ENCODE assay signal across 35 mouse cellular contexts in the genomic region with DNA sequence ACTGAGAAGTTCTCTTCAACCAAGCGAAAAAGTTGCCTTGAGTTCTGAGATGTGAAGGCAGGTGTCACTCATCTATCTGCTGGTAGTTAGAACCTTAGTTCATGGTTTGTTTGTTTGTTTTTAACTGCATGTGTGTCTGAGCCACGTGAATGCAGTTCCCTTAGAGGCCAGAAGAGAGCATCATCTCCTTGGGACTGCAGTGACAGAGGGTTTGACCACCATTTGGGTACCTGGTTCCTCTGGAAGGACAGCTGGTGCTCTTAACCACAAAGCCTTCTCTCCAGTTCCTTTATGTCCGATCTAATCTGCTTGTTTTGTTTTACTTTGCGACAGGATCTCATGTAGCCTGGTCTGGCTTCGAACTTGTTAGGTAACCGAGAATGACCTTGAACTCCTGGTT. TPM values are rescaled to one million over a fixed set of nuclear protein-coding genes. Genes with fewer than 3 reads are reported as not detected.
A peak's percentile ranks its signal among the peaks of the same experiment; 100 is the strongest.
DNase-seq lines count a peak whose midpoint lies in the region; ATAC-seq and TF ChIP-seq lines count a peak whose summit lies in the region.
"Had no signal": no experiment of that assay in that cellular context is flagged by ENCODE, and none has a peak within 500 bp of the region (broad histone marks: within the 10 kb centered on the region; RNA-seq: fewer than 3 reads in every experiment).

No protein-coding gene starts in this region.

- TF ChIP-seq EP300 in ES-Bruce4 (IDR thresholded peaks at IDR 0.05; ENCODE audit: insufficient read depth, low read depth, low read length): no peak

- 0 out of 2 replicates have a peak, but pooled peaks have one; percentile 1 for TF ChIP-seq CTCF in liver, adult 2 months (IDR thresholded peaks at IDR 0.05; ENCODE audit: low read depth, low read length)
- TF ChIP-seq CTCF in ES-Bruce4 (IDR thresholded peaks at IDR 0.05; ENCODE audit: low read depth, low read length): peak; percentile 9
- TF ChIP-seq CTCF in bone marrow, adult 2 months (IDR thresholded peaks at IDR 0.05; ENCODE audit: control insufficient read depth, insufficient read depth, low read length): peak; percentile 37

- no peaks in the 10 kb centered on the region for H3K79me2 ChIP-seq in liver, adult 2 months (ENCODE audit: control insufficient read depth, insufficient read depth, low read length)

- H3K27ac ChIP-seq in liver, adult 2 months (replicated peaks; ENCODE audit: insufficient read depth, low read depth, low read length): no peak overlapping the region
- no peak overlapping the region for H3K27ac ChIP-seq in ES-Bruce4 (ENCODE audit: insufficient read depth, low read length)
- H3K27ac ChIP-seq in bone marrow, adult 2 months (ENCODE audit: control insufficient read depth, insufficient read depth, low read depth, low read length, poor library complexity): no peak overlapping the region
- H3K27ac ChIP-seq: forebrain, embryonic 13.5 days; hindbrain, embryonic 13.5 days; kidney, embryonic 15.5 days; limb, embryonic 12.5 days; liver, embryonic 15.5 days; midbrain, embryonic 10.5 days; midbrain, embryonic 15.5 days; neural tube, embryonic 15.5 days had no signal

- peaks cover 6% of the 10 kb centered on the region for H3K4me1 ChIP-seq in liver, adult 2 months (ENCODE audit: control insufficient read depth, insufficient read depth, low read length)
- H3K4me1 ChIP-seq in ES-Bruce4 (ENCODE audit: control insufficient read depth, insufficient read depth, low read length): peaks cover 2% of the 10 kb centered on the region
- H3K4me1 ChIP-seq in bone marrow, adult 2 months (ENCODE audit: control insufficient read depth, insufficient read depth, low read length): no peaks in the 10 kb centered on the region; the same call in 1 of the 2 replicates
- H3K4me1 ChIP-seq: forebrain, embryonic 13.5 days; hindbrain, embryonic 13.5 days; limb, embryonic 12.5 days; midbrain, embryonic 10.5 days; midbrain, embryonic 15.5 days; neural tube, embryonic 15.5 days had no signal

- H3K27me3 ChIP-seq in liver, adult 2 months (ENCODE audit: control insufficient read depth, insufficient read depth, low read length): no peaks in the 10 kb centered on the region
- H3K27me3 ChIP-seq in ES-Bruce4 (ENCODE audit: control insufficient read depth, insufficient read depth, low read length, poor library complexity, severe bottlenecking): no peaks in the 10 kb centered on the region
- H3K27me3 ChIP-seq: forebrain, embryonic 13.5 days; kidney, embryonic 15.5 days; midbrain, embryonic 15.5 days; neural tube, embryonic 15.5 days had no signal

- H3K9me3 ChIP-seq in ES-Bruce4 (replicated peaks; ENCODE audit: control insufficient read depth, insufficient read depth, low read length, poor library complexity, severe bottlenecking): no peaks in the 10 kb centered on the region
- H3K9me3 ChIP-seq: forebrain, embryonic 13.5 days; hindbrain, embryonic 13.5 days; kidney, embryonic 15.5 days; liver, embryonic 15.5 days; midbrain, embryonic 10.5 days; midbrain, embryonic 15.5 days; neural tube, embryonic 15.5 days had no signal

- H3K36me3 ChIP-seq in liver, adult 2 months (ENCODE audit: control insufficient read depth, insufficient read depth, low read length): no peaks in the 10 kb centered on the region
- no peaks in the 10 kb centered on the region for H3K36me3 ChIP-seq in ES-Bruce4 (ENCODE audit: control insufficient read depth, insufficient read depth, low read length, poor library complexity, severe bottlenecking)
- H3K36me3 ChIP-seq: hindbrain, embryonic 13.5 days; kidney, embryonic 15.5 days; limb, embryonic 12.5 days; liver, embryonic 15.5 days; midbrain, embryonic 10.5 days; midbrain, embryonic 15.5 days; neural tube, embryonic 15.5 days had no signal

- no peak overlapping the region for H3K4me3 ChIP-seq in liver, adult 2 months (ENCODE audit: insufficient read depth, low read depth, low read length)
- H3K4me3 ChIP-seq in ES-Bruce4 (ENCODE audit: low read depth, low read length): no peak overlapping the region
- no peak overlapping the region for H3K4me3 ChIP-seq in bone marrow, adult 2 months (replicated peaks; ENCODE audit: control insufficient read depth, low read depth, low read length)
- H3K4me3 ChIP-seq: forebrain, embryonic 13.5 days; hindbrain, embryonic 13.5 days; kidney, embryonic 15.5 days; limb, embryonic 12.5 days; liver, embryonic 15.5 days; midbrain, embryonic 10.5 days; midbrain, embryonic 15.5 days; neural tube, embryonic 15.5 days had no signal

- no peak for DNase-seq in liver, adult 2 months (ENCODE audit: extremely low read depth, low read depth, low spot score)
- DNase-seq in liver (no peak), 416B (ENCODE audit: low read depth) (peak; percentile 66)
- no peak for DNase-seq in cerebellum, adult 18-20 months
- DNase-seq in heart, postnatal 36 days: no peak
- DNase-seq: cerebellum, adult 9-10 months; gastrocnemius, postnatal 14 days; heart, adult 11 months; heart, postnatal 4 days; kidney, adult 11 months; kidney, postnatal 25 days; right cerebral cortex, postnatal 25 days; thymus, adult 2 months; thymus, postnatal 36 days had no signal

- H3K9ac ChIP-seq in liver, adult 2 months (ENCODE audit: low read depth, low read length): no peak overlapping the region
- H3K9ac ChIP-seq in ES-Bruce4 (ENCODE audit: low read depth, poor library complexity, severe bottlenecking): no peak overlapping the region
- H3K9ac ChIP-seq: forebrain, embryonic 13.5 days; hindbrain, embryonic 13.5 days; kidney, embryonic 15.5 days; limb, embryonic 12.5 days; liver, embryonic 15.5 days; midbrain, embryonic 15.5 days; neural tube, embryonic 15.5 days had no signal

- 87% methylated on average over 6 of the region's 6 CpGs for WGBS in liver, adult 2 months
- WGBS in bone marrow, adult 2 months: 72% methylated on average over 6 of the region's 6 CpGs

- no peak for ATAC-seq in erythroid progenitor cell, adult 5-6 weeks (replicated peaks; ENCODE audit: low FRiP score, poor library complexity, severe bottlenecking)
- ATAC-seq: activated CD4-positive, CD25-positive, alpha-beta regulatory T cell, adult 4 months; CD4-positive, CD25-positive, alpha-beta regulatory T cell, adult 4 months; forebrain, embryonic 13.5 days; midbrain, embryonic 15.5 days had no signal

- intact Hi-C loops in heart, postnatal 36 days (cut with DNase I): no loop called here

- no peak for TF ChIP-seq POLR2A in liver, adult 2 months (IDR thresholded peaks at IDR 0.05; ENCODE audit: extremely low read depth, insufficient read depth, low read length)
- no peak for TF ChIP-seq POLR2A in ES-Bruce4 (IDR thresholded peaks at IDR 0.05; ENCODE audit: insufficient read depth, low read length)
- TF ChIP-seq POLR2A in bone marrow, adult 2 months (IDR thresholded peaks at IDR 0.05; ENCODE audit: borderline replicate concordance, control insufficient read depth, low read depth, low read length): no peak

RNA-seq across cellular contexts. Expression of gene Zg16, which starts 21.6 kb away (rescaled TPM):
- total RNA-seq in liver, adult 2 months (2014; rRNA removed): 11.2 and 47.8 TPM in 2 replicates
- polyA plus RNA-seq in liver, adult 2 months (2012; rRNA removed): 1.2 and 2.3 TPM in 2 replicates
- not detected in 2 replicates for polyA plus RNA-seq in ES-Bruce4 (2011; ENCODE audit: insufficient read depth, insufficient read length, low read depth, missing spikeins)
- polyA plus RNA-seq in bone marrow, adult 2 months (2011; ENCODE audit: insufficient read depth, insufficient read length, low replicate concordance, missing spikeins): 3.1 TPM in 1 of 2 replicates, not detected in the other
- 3.6 and 9.2 TPM in 2 replicates for total RNA-seq in erythroid progenitor cell, adult 5-6 weeks (2015; ENCODE audit: low replicate concordance)
- 1.2 and 6.0 TPM in 2 replicates for total RNA-seq in erythroid progenitor cell, adult 5-6 weeks (2017; ENCODE audit: low replicate concordance)
- total RNA-seq in heart, postnatal 36 days (2021): not detected
- total RNA-seq: adrenal gland, adult 2 months; gastrocnemius, postnatal 14 days; heart, postnatal 4 days; layer of hippocampus, adult 18-20 months; layer of hippocampus, postnatal 10 days; left cerebral cortex, adult 18-20 months; left cerebral cortex, postnatal 25 days had no signal
- polyA plus RNA-seq: activated CD4-positive, CD25-positive, alpha-beta regulatory T cell, adult 4 months; embryonic facial prominence, embryonic 14.5 days; forebrain, embryonic 13.5 days; heart, embryonic 11.5 days; hindbrain, embryonic 13.5 days; kidney, embryonic 15.5 days; limb, embryonic 12.5 days; lung, embryonic 16.5 days; midbrain, embryonic 10.5 days; midbrain, embryonic 15.5 days; neural tube, embryonic 15.5 days had no signal

RNA-seq across cellular contexts. Expression of gene Kif22, which starts 23.3 kb away (rescaled TPM):
- 0.37 and 1.3 TPM in 2 replicates for total RNA-seq in liver, adult 2 months (2014; rRNA removed)
- polyA plus RNA-seq in liver, adult 2 months (2012; rRNA removed): 0.44 and 0.75 TPM in 2 replicates
- 106 and 109 TPM in 2 replicates for polyA plus RNA-seq in ES-Bruce4 (2011; ENCODE audit: insufficient read depth, insufficient read length, low read depth, missing spikeins)
- polyA plus RNA-seq in bone marrow, adult 2 months (2011; ENCODE audit: insufficient read depth, insufficient read length, low replicate concordance, missing spikeins): 114 and 164 TPM in 2 replicates
- total RNA-seq in erythroid progenitor cell, adult 5-6 weeks (2015; ENCODE audit: low replicate concordance): 651 and 861 TPM in 2 replicates
- 380 and 614 TPM in 2 replicates for total RNA-seq in erythroid progenitor cell, adult 5-6 weeks (2017; ENCODE audit: low replicate concordance)
- 1 to 10 TPM; 1.0 to 2.6 TPM for total RNA-seq in heart, postnatal 36 days (2021)

RNA-seq across cellular contexts. Expression of gene AI467606, which starts 25.6 kb away (rescaled TPM):
- total RNA-seq in liver, adult 2 months (2014; rRNA removed): 0.28 and 0.34 TPM in 2 replicates
- 1.2 and 1.3 TPM in 2 replicates for polyA plus RNA-seq in liver, adult 2 months (2012; rRNA removed)
- polyA plus RNA-seq in ES-Bruce4 (2011; ENCODE audit: insufficient read depth, insufficient read length, low read depth, missing spikeins): 1.6 TPM in 2 replicates
- polyA plus RNA-seq in bone marrow, adult 2 months (2011; ENCODE audit: insufficient read depth, insufficient read length, low replicate concordance, missing spikeins): 13.6 and 36.8 TPM in 2 replicates
- 18.0 and 25.9 TPM in 2 replicates for total RNA-seq in erythroid progenitor cell, adult 5-6 weeks (2015; ENCODE audit: low replicate concordance)
- total RNA-seq in erythroid progenitor cell, adult 5-6 weeks (2017; ENCODE audit: low replicate concordance): 10.5 and 12.7 TPM in 2 replicates
- 1 to 10 TPM; 1.6 to 1.9 TPM for total RNA-seq in heart, postnatal 36 days (2021)

RNA-seq across cellular contexts. Expression of gene Maz, which starts 38.7 kb away (rescaled TPM):
- total RNA-seq in liver, adult 2 months (2014; rRNA removed): 8.9 and 16.4 TPM in 2 replicates
- polyA plus RNA-seq in liver, adult 2 months (2012; rRNA removed): 74.6 and 81.9 TPM in 2 replicates
- polyA plus RNA-seq in ES-Bruce4 (2011; ENCODE audit: insufficient read depth, insufficient read length, low read depth, missing spikeins): 117 and 123 TPM in 2 replicates
- 153 and 314 TPM in 2 replicates for polyA plus RNA-seq in bone marrow, adult 2 months (2011; ENCODE audit: insufficient read depth, insufficient read length, low replicate concordance, missing spikeins)
- 175 and 179 TPM in 2 replicates for total RNA-seq in erythroid progenitor cell, adult 5-6 weeks (2015; ENCODE audit: low replicate concordance)
- 96.8 and 123 TPM in 2 replicates for total RNA-seq in erythroid progenitor cell, adult 5-6 weeks (2017; ENCODE audit: low replicate concordance)
- 10 to 100 TPM; 66.5 to 71.5 TPM for total RNA-seq in heart, postnatal 36 days (2021)

RNA-seq across cellular contexts. Expression of gene Prrt2, which starts 44.5 kb away (rescaled TPM):
- total RNA-seq in liver, adult 2 months (2014; rRNA removed): not detected in 2 replicates
- 0.75 TPM in 1 of 2 replicates, not detected in the other for polyA plus RNA-seq in liver, adult 2 months (2012; rRNA removed)
- polyA plus RNA-seq in ES-Bruce4 (2011; ENCODE audit: insufficient read depth, insufficient read length, low read depth, missing spikeins): 3.5 and 6.7 TPM in 2 replicates
- polyA plus RNA-seq in bone marrow, adult 2 months (2011; ENCODE audit: insufficient read depth, insufficient read length, low replicate concordance, missing spikeins): 5.3 TPM in 1 of 2 replicates, not detected in the other
- total RNA-seq in erythroid progenitor cell, adult 5-6 weeks (2015; ENCODE audit: low replicate concordance): 0.84 TPM in 1 of 2 replicates, not detected in the other
- total RNA-seq in erythroid progenitor cell, adult 5-6 weeks (2017; ENCODE audit: low replicate concordance): 3.0 TPM in 1 of 2 replicates, not detected in the other
- total RNA-seq in heart, postnatal 36 days (2021): 1 to 10 TPM in 1 of 2 experiments, under 1 TPM in 1; 0.57 to 1.2 TPM

Comparison
In these comparisons a context has a peak if more than half of its experiments do, and no peak if none do; other contexts are left out.
1. RNA of gene Kif22, which starts 23.3 kb away (total RNA-seq): 380 to 861 TPM in erythroid progenitor cell, adult 5-6 weeks; 1.0 to 2.6 TPM in heart, postnatal 36 days and 0.37 to 1.3 TPM in liver, adult 2 months; every median in the first group is over 100 times any median in the second.
2. Peak in every context shown above with its lines, with median percentiles within 50 percentile points of each other: CTCF ChIP-seq.